In genomic region chr5:118081374-118081949, GRCm38 (mm10) we compare ENCODE assay signal across 13 mouse cellular contexts. TPM values are rescaled to one million over a fixed set of nuclear protein-coding genes. Genes with fewer than 3 reads are reported as not detected.
DNase-seq lines count a peak whose midpoint lies in the region; ATAC-seq lines count a peak whose summit lies in the region.
"Had no signal": no experiment of that assay in that cellular context is flagged by ENCODE, and none has a peak within 500 bp of the region (broad histone marks: within the 10 kb centered on the region; RNA-seq: fewer than 3 reads in every experiment).

No protein-coding gene starts in this region.

- 79% methylated on average over 9 of the region's 9 CpGs for WGBS in forebrain, embryonic 12.5 days
- WGBS in forebrain, embryonic 16.5 days = 68% methylated on average over 9 of the region's 9 CpGs
- 80% methylated on average over 9 of the region's 9 CpGs for WGBS in midbrain, embryonic 10.5 days
- WGBS in midbrain, embryonic 15.5 days = 77% methylated on average over 9 of the region's 9 CpGs
- 60% methylated on average over 9 of the region's 9 CpGs for WGBS in embryonic facial prominence, embryonic 14.5 days

- H3K4me3 ChIP-seq in forebrain, embryonic 12.5 days (replicated peaks) = no peak overlapping the region
- H3K4me3 ChIP-seq in forebrain, embryonic 16.5 days (replicated peaks; ENCODE audit: low read length) = no peak overlapping the region
- H3K4me3 ChIP-seq in midbrain, embryonic 10.5 days = no peak overlapping the region
- no peak overlapping the region for H3K4me3 ChIP-seq in midbrain, embryonic 15.5 days
- H3K4me3 ChIP-seq in embryonic facial prominence, embryonic 14.5 days (ENCODE audit: low read depth, low read length) = no peak overlapping the region

- H3K36me3 ChIP-seq in forebrain, embryonic 12.5 days (replicated peaks) = peaks cover 13% of the 10 kb centered on the region; the same call in 1 of the 2 replicates
- H3K36me3 ChIP-seq in forebrain, embryonic 16.5 days (ENCODE audit: control insufficient read depth, insufficient read depth) = no peaks in the 10 kb centered on the region
- peaks cover 34% of the 10 kb centered on the region for H3K36me3 ChIP-seq in midbrain, embryonic 10.5 days
- H3K36me3 ChIP-seq in midbrain, embryonic 15.5 days (replicated peaks) = no peaks in the 10 kb centered on the region
- H3K36me3 ChIP-seq in embryonic facial prominence, embryonic 14.5 days (ENCODE audit: control insufficient read depth, insufficient read depth, low read length) = peaks cover 18% of the 10 kb centered on the region

- H3K27me3 ChIP-seq in forebrain, embryonic 12.5 days = no peaks in the 10 kb centered on the region
- no peaks in the 10 kb centered on the region for H3K27me3 ChIP-seq in forebrain, embryonic 16.5 days (replicated peaks; ENCODE audit: control insufficient read depth, insufficient read depth, low read length)
- no peaks in the 10 kb centered on the region for H3K27me3 ChIP-seq in midbrain, embryonic 10.5 days (ENCODE audit: low read depth, poor library complexity, severe bottlenecking)
- no peaks in the 10 kb centered on the region for H3K27me3 ChIP-seq in midbrain, embryonic 15.5 days (replicated peaks)
- no peaks in the 10 kb centered on the region for H3K27me3 ChIP-seq in embryonic facial prominence, embryonic 14.5 days (replicated peaks; ENCODE audit: control insufficient read depth, insufficient read depth, low read length)

- H3K9me3 ChIP-seq in forebrain, embryonic 12.5 days = no peaks in the 10 kb centered on the region
- H3K9me3 ChIP-seq in forebrain, embryonic 16.5 days (ENCODE audit: control insufficient read depth, low read length) = no peaks in the 10 kb centered on the region
- no peaks in the 10 kb centered on the region for H3K9me3 ChIP-seq in midbrain, embryonic 10.5 days (replicated peaks)
- H3K9me3 ChIP-seq in midbrain, embryonic 15.5 days = no peaks in the 10 kb centered on the region
- H3K9me3 ChIP-seq in embryonic facial prominence, embryonic 14.5 days (ENCODE audit: control insufficient read depth, low read length) = no peaks in the 10 kb centered on the region

- H3K27ac ChIP-seq in forebrain, embryonic 12.5 days = peak overlapping the region; percentile 37; the same call in 1 of the 2 replicates
- no peak overlapping the region for H3K27ac ChIP-seq in forebrain, embryonic 16.5 days (ENCODE audit: low read length)
- peak overlapping the region; percentile 35 for H3K27ac ChIP-seq in midbrain, embryonic 10.5 days (replicated peaks)
- no peak overlapping the region for H3K27ac ChIP-seq in midbrain, embryonic 15.5 days
- 0 out of 2 replicates have a peak overlapping the region, but pooled peaks have one; percentile 11 for H3K27ac ChIP-seq in embryonic facial prominence, embryonic 14.5 days (replicated peaks; ENCODE audit: low read depth, low read length)

- ATAC-seq in forebrain, embryonic 12.5 days (ENCODE audit: low FRiP score) = no peak
- ATAC-seq in forebrain, embryonic 16.5 days = no peak
- ATAC-seq in midbrain, embryonic 15.5 days (replicated peaks) = no peak
- peak; percentile 9; the same call in 1 of the 2 replicates for ATAC-seq in embryonic facial prominence, embryonic 14.5 days (ENCODE audit: low read depth)

- H3K4me2 ChIP-seq in forebrain, embryonic 12.5 days = no peak overlapping the region
- no peak overlapping the region for H3K4me2 ChIP-seq in forebrain, embryonic 16.5 days (ENCODE audit: low read length)
- no peak overlapping the region for H3K4me2 ChIP-seq in midbrain, embryonic 15.5 days
- H3K4me2 ChIP-seq in embryonic facial prominence, embryonic 14.5 days (ENCODE audit: low read depth, low read length) = no peak overlapping the region
- H3K4me2 ChIP-seq: lung, embryonic 14.5 days had no signal

- H3K9ac ChIP-seq in forebrain, embryonic 12.5 days = no peak overlapping the region
- H3K9ac ChIP-seq in forebrain, embryonic 16.5 days (replicated peaks; ENCODE audit: low read depth, low read length) = no peak overlapping the region; the same call in 1 of the 2 replicates
- H3K9ac ChIP-seq in midbrain, embryonic 15.5 days = no peak overlapping the region
- H3K9ac ChIP-seq in embryonic facial prominence, embryonic 14.5 days (ENCODE audit: low read depth, low read length) = no peak overlapping the region
- H3K9ac ChIP-seq: lung, embryonic 14.5 days had no signal

- peaks cover 88% of the 10 kb centered on the region for H3K4me1 ChIP-seq in forebrain, embryonic 12.5 days
- H3K4me1 ChIP-seq in forebrain, embryonic 16.5 days (replicated peaks; ENCODE audit: control insufficient read depth, insufficient read depth, low read length) = peaks cover 69% of the 10 kb centered on the region
- peaks cover 79% of the 10 kb centered on the region for H3K4me1 ChIP-seq in midbrain, embryonic 10.5 days
- H3K4me1 ChIP-seq in midbrain, embryonic 15.5 days = peaks cover 91% of the 10 kb centered on the region
- peaks cover 27% of the 10 kb centered on the region for H3K4me1 ChIP-seq in embryonic facial prominence, embryonic 14.5 days (ENCODE audit: control insufficient read depth, insufficient read depth, low read length)

- DNase-seq in midbrain, embryonic 10.5 days (ENCODE audit: low spot score) = no peak
- DNase-seq in embryonic facial prominence, embryonic 14.5 days (ENCODE audit: low spot score) = no peak
- DNase-seq in thymus, postnatal 10 days (ENCODE audit: low spot score in 2 of 2) = peak; percentile 42 to 49
- no peak for DNase-seq in retina, embryonic 14.5 days (ENCODE audit: low spot score)
- DNase-seq in right cerebral cortex, postnatal 4 days = no peak
- DNase-seq: adrenal gland, postnatal 14 days; cerebellum, adult 11 months; kidney, adult 18-20 months; left cerebral cortex, postnatal 4 days; lung, embryonic 14.5 days had no signal

RNA-seq across cellular contexts. Expression of gene Tesc, which starts 53.9 kb away (rescaled TPM):
- polyA plus RNA-seq in forebrain, embryonic 12.5 days (2016; fragmentation: Nextera tagmentation; extraction: Ambion mirVana) = 4.7 and 6.3 TPM in 2 replicates
- 7.7 and 10.3 TPM in 2 replicates for polyA plus RNA-seq in forebrain, embryonic 16.5 days (2015; fragmentation: Nextera tagmentation; extraction: Ambion mirVana)
- 0.82 and 0.90 TPM in 2 replicates for polyA plus RNA-seq in midbrain, embryonic 10.5 days (2016; fragmentation: Nextera tagmentation; extraction: Ambion mirVana)
- polyA plus RNA-seq in midbrain, embryonic 15.5 days (2015; fragmentation: Nextera tagmentation; extraction: Ambion mirVana) = 6.5 and 7.9 TPM in 2 replicates
- 10.4 and 12.1 TPM in 2 replicates for polyA plus RNA-seq in embryonic facial prominence, embryonic 14.5 days (2014; fragmentation: Nextera tagmentation; extraction: Ambion mirVana)

Comparison
In these comparisons a context has a peak if more than half of its experiments do, and no peak if none do; other contexts are left out.
1. H3K27ac ChIP-seq: peak in forebrain, embryonic 12.5 days (single experiment), midbrain, embryonic 10.5 days (single experiment) and embryonic facial prominence, embryonic 14.5 days (single experiment); none in forebrain, embryonic 16.5 days (single experiment) and midbrain, embryonic 15.5 days (single experiment).
2. DNase-seq: peak in thymus, postnatal 10 days (2 of 2); none in midbrain, embryonic 10.5 days (single experiment), embryonic facial prominence, embryonic 14.5 days (single experiment), retina, embryonic 14.5 days (single experiment) and right cerebral cortex, postnatal 4 days (single experiment).